Mouse (Mus musculus) C2C12 (cell line): Measurements from ENCODE around the gene Myb. TPM values are rescaled to one million over a fixed set of nuclear protein-coding genes. Genes with fewer than 3 reads are reported as not detected.

Source experiments
- H3K27me3 ChIP-seq: one replicate; pipeline ENCODE4 v1.6.1; 2011; ENCODE audit not compliant: control insufficient read depth, insufficient read depth, insufficient read length
- H3K36me3 ChIP-seq: one replicate; pipeline ENCODE4 v1.6.1; 2011; ENCODE audit not compliant: control insufficient read depth, insufficient read depth
- H3K4me3 ChIP-seq: one replicate; pipeline ENCODE4 v1.5.1; 2011; ENCODE audit warnings: mild to moderate bottlenecking, control low read depth; ENCODE audit not compliant: poor library complexity, insufficient read depth, severe bottlenecking
- H3K79me2 ChIP-seq: one replicate; pipeline ENCODE4 v1.6.1; 2011; ENCODE audit not compliant: control insufficient read depth, insufficient read depth
- H3K79me3 ChIP-seq: one replicate; pipeline ENCODE4 v1.6.1; 2011; ENCODE audit warnings: low read depth, control low read depth
- H3ac ChIP-seq: one replicate; pipeline ENCODE3; 2011; ENCODE audit warnings: low read depth; ENCODE audit not compliant: control insufficient read depth, insufficient read length
- CEBPB ChIP-seq: IDR thresholded peaks from one replicate; pipeline ENCODE4 v1.6.1; 2011; ENCODE audit warnings: low read depth, mild to moderate bottlenecking, control low read depth, moderate library complexity
- CTCF ChIP-seq: IDR thresholded peaks from one replicate; pipeline ENCODE4 v1.5.1; 2011; ENCODE audit not compliant: control insufficient read depth, insufficient read depth, insufficient read length
- FOSL1 ChIP-seq: IDR thresholded peaks from one replicate; pipeline ENCODE4 v1.8.0; 2011; ENCODE audit warnings: mild to moderate bottlenecking, low read length; ENCODE audit not compliant: poor library complexity, insufficient read depth, severe bottlenecking
- MAX ChIP-seq: IDR thresholded peaks from one replicate; pipeline ENCODE4 v1.6.1; 2011; ENCODE audit warnings: mild to moderate bottlenecking, control low read depth
- MYOD1 ChIP-seq: IDR thresholded peaks from one replicate; pipeline ENCODE4 v1.6.1; 2011; ENCODE audit warnings: low read depth; ENCODE audit not compliant: control insufficient read depth, insufficient read length
- MYOG ChIP-seq: IDR thresholded peaks from one replicate; pipeline ENCODE4 v1.6.1; 2011; ENCODE audit not compliant: control insufficient read depth, insufficient read length; ENCODE audit errors: extremely low read depth
- USF1 ChIP-seq: IDR thresholded peaks from one replicate; pipeline ENCODE4 v1.6.1; 2011; ENCODE audit warnings: low read depth, mild to moderate bottlenecking, control low read depth, moderate library complexity
- polyA plus RNA-seq: library from polyadenylated mRNA; unstranded; fragments of >200 nt; fragmentation: generic; extraction: Trizol; gene quantifications from one replicate; pipeline ENCODE4 v1.2.1, GENCODE M21; 2012; ENCODE audit warnings: missing spikeins

The Myb gene
- polyA plus RNA-seq, 1 experiment: 0.47 TPM

GRCm38 (mm10) chr10:21144627-21145504, 15.9 kb downstream of the Myb start:
- TF ChIP-seq FOSL1 (no peak), CEBPB (no peak)
- no peaks in the 10 kb centered on the region for H3K79me2 ChIP-seq
- H3K36me3 ChIP-seq: no peaks in the 10 kb centered on the region
- no peaks in the 10 kb centered on the region for H3K27me3 ChIP-seq
- H3ac ChIP-seq: no peak overlapping the region
- no peak overlapping the region for H3K4me3 ChIP-seq
- H3K79me3 ChIP-seq: no peaks in the 10 kb centered on the region

GRCm38 (mm10) chr10:21135297-21135696, 25.5 kb downstream of the Myb start:
- no peaks in the 10 kb centered on the region for H3K79me2 ChIP-seq
- no peaks in the 10 kb centered on the region for H3K36me3 ChIP-seq
- TF ChIP-seq MAX (no peak), MYOG (no peak)
- no peaks in the 10 kb centered on the region for H3K27me3 ChIP-seq
- H3K4me3 ChIP-seq: no peak overlapping the region
- H3K79me3 ChIP-seq: no peaks in the 10 kb centered on the region
- no peak overlapping the region for H3ac ChIP-seq

GRCm38 (mm10) chr10:21130901-21131493, 29.8 kb downstream of the Myb start:
- Histone ChIP-seq H3K4me3 (no peak overlapping the region), H3K79me3 (no peaks in the 10 kb centered on the region), H3K36me3 (no peaks in the 10 kb centered on the region), H3K27me3 (no peaks in the 10 kb centered on the region), H3ac (no peak overlapping the region), H3K79me2 (no peaks in the 10 kb centered on the region)
- TF ChIP-seq CEBPB (no peak), MYOD1 (no peak), USF1 (no peak), CTCF (no peak), MAX (no peak), FOSL1 (no peak), MYOG (no peak)

- TF ChIP-seq USF1 (no peak), MYOD1 (no peak)
- Histone ChIP-seq H3K79me3 (no peaks in the 10 kb centered on the region), H3K36me3 (no peaks in the 10 kb centered on the region), H3K27me3 (no peaks in the 10 kb centered on the region), H3ac (no peak overlapping the region), H3K79me2 (no peaks in the 10 kb centered on the region), H3K4me3 (no peak overlapping the region)
Measured at GRCm38 (mm10) chr10:21128086-21128611, 32.6 kb downstream of the Myb start.

- H3K36me3 ChIP-seq: no peaks in the 10 kb centered on the region
- H3ac ChIP-seq: no peak overlapping the region
- H3K79me3 ChIP-seq: no peaks in the 10 kb centered on the region
- H3K4me3 ChIP-seq: no peak overlapping the region
- H3K27me3 ChIP-seq: no peaks in the 10 kb centered on the region
- no peak for TF ChIP-seq USF1
- no peak for TF ChIP-seq FOSL1
- TF ChIP-seq CTCF: no peak
- no peak for TF ChIP-seq MAX
- no peak for TF ChIP-seq MYOG
- no peak for TF ChIP-seq MYOD1
- TF ChIP-seq CEBPB: no peak
- no peaks in the 10 kb centered on the region for H3K79me2 ChIP-seq
Measured at GRCm38 (mm10) chr10:21118341-21118740, 42.4 kb downstream of the Myb start.

- Histone ChIP-seq H3K4me3 (no peak overlapping the region), H3K27me3 (no peaks in the 10 kb centered on the region), H3K79me3 (no peaks in the 10 kb centered on the region), H3K36me3 (no peaks in the 10 kb centered on the region), H3ac (no peak overlapping the region), H3K79me2 (no peaks in the 10 kb centered on the region)
- no peak for TF ChIP-seq USF1
- TF ChIP-seq MAX: no peak
- no peak for TF ChIP-seq CTCF
- TF ChIP-seq CEBPB: no peak
- no peak for TF ChIP-seq FOSL1
- no peak for TF ChIP-seq MYOG
- TF ChIP-seq MYOD1: no peak
Measured at GRCm38 (mm10) chr10:21114459-21114858, 46.3 kb downstream of the Myb start.

GRCm38 (mm10) chr10:21112689-21113088, 48.1 kb downstream of the Myb start:
- H3K79me3 ChIP-seq: no peaks in the 10 kb centered on the region
- TF ChIP-seq MYOD1 (no peak), FOSL1 (no peak), CEBPB (no peak), USF1 (no peak), MYOG (no peak), MAX (no peak), CTCF (no peak)
- no peak overlapping the region for H3K4me3 ChIP-seq
- H3K36me3 ChIP-seq: no peaks in the 10 kb centered on the region
- no peak overlapping the region for H3ac ChIP-seq
- no peaks in the 10 kb centered on the region for H3K27me3 ChIP-seq
- H3K79me2 ChIP-seq: no peaks in the 10 kb centered on the region
